Comparison of ENCODE assay signal across 15 mouse cellular contexts in genomic region chr17:44688306-44688705, GRCm38 (mm10).
DNase-seq lines count a peak whose midpoint lies in the region.
"Had no signal": no experiment of that assay in that cellular context is flagged by ENCODE, and none has a peak within 500 bp of the region (broad histone marks: within the 10 kb centered on the region; RNA-seq: fewer than 3 reads in every experiment).

No protein-coding gene starts in this region.

- peak; percentile 19 for DNase-seq in gastrocnemius, adult 18-20 months (ENCODE audit: low spot score)
- DNase-seq in gastrocnemius, postnatal 10 days: no peak
- peak; percentile 56 for DNase-seq in fat pad, adult 2 months (ENCODE audit: extremely low read depth, low read depth, low spot score)
- DNase-seq in skeletal muscle tissue, adult 2 months (ENCODE audit: low read depth, low spot score): peak; percentile 55
- DNase-seq in retina, postnatal 1 day: no peak
- DNase-seq: adrenal gland, adult 8-10 months; adrenal gland, postnatal 14 days; adrenal gland, postnatal 36 days; B cell, adult 2 months; cerebellum, adult 11-12 months; cerebellum, adult 2 months; cerebellum, adult 9-10 months; cerebellum, postnatal 10 days; cerebellum, postnatal 25 days; forebrain, postnatal 0 days had no signal

Comparison
In these comparisons a context has a peak if more than half of its experiments do, and no peak if none do; other contexts are left out.
1. DNase-seq: peak in gastrocnemius, adult 18-20 months (single experiment), fat pad, adult 2 months (single experiment) and skeletal muscle tissue, adult 2 months (single experiment); none in gastrocnemius, postnatal 10 days (single experiment) and retina, postnatal 1 day (single experiment).